Mouse (Mus musculus) heart, adult 8-10 months (tissue): ENCODE measurements at regions not wholly inside any gene's neighbourhood (a gene's known extent, or its start where the extent isn't known, plus 50 kb on each side); places are given as distances from the start of the nearest gene placed in this dataset.
"Not testable (repeated sequence)": the region's sequence is repeated elsewhere in the genome, so short reads cannot be mapped to it uniquely, and the experiment has no call there.

ENCODE experiments used
- DNase-seq: peaks from one replicate; pipeline ENCODE4 v3.0.0; 2022; ENCODE audit warnings: low spot score

- no peak for DNase-seq
Measured at GRCm38 (mm10) chr7:129689464-129689863, 97.8 kb downstream of the Wdr11 start.

GRCm38 (mm10) chr7:129690868-129691267, 99.2 kb downstream of the Wdr11 start:
- DNase-seq = no peak

GRCm38 (mm10) chr7:129691619-129692071, 100.0 kb downstream of the Wdr11 start:
- no peak for DNase-seq

GRCm38 (mm10) chr7:129693635-129694034, 102.0 kb downstream of the Wdr11 start:
- no peak for DNase-seq

GRCm38 (mm10) chr7:129694168-129694567, 102.5 kb downstream of the Wdr11 start:
- DNase-seq = no peak

GRCm38 (mm10) chr7:129699931-129700570, 108.4 kb downstream of the Wdr11 start:
- no peak for DNase-seq

- no peak for DNase-seq
Measured at GRCm38 (mm10) chr7:129727559-129727958, 135.9 kb downstream of the Wdr11 start.

GRCm38 (mm10) chr7:129729709-129730238, 138.1 kb downstream of the Wdr11 start:
- no peak for DNase-seq

GRCm38 (mm10) chr7:129730785-129731352, 139.2 kb downstream of the Wdr11 start:
- DNase-seq = no peak

GRCm38 (mm10) chr7:129742657-129743056, 151.0 kb downstream of the Wdr11 start:
- DNase-seq = no peak

- DNase-seq = no peak
Measured at GRCm38 (mm10) chr7:129743955-129744666, 152.4 kb downstream of the Wdr11 start.

GRCm38 (mm10) chr7:129746639-129747038, 155.0 kb downstream of the Wdr11 start:
- no peak for DNase-seq

GRCm38 (mm10) chr7:129750936-129751335, 159.3 kb downstream of the Wdr11 start:
- no peak for DNase-seq

- DNase-seq = no peak
Measured at GRCm38 (mm10) chr7:129754737-129755136, 163.1 kb downstream of the Wdr11 start.

GRCm38 (mm10) chr7:129756138-129756537, 164.5 kb downstream of the Wdr11 start:
- no peak for DNase-seq

- peak; percentile 14 for DNase-seq
Measured at GRCm38 (mm10) chr7:129759848-129760247, 168.2 kb downstream of the Wdr11 start.

- no peak for DNase-seq
Measured at GRCm38 (mm10) chr7:129760386-129760785, 168.7 kb downstream of the Wdr11 start.

GRCm38 (mm10) chr7:129763754-129764153, 172.1 kb downstream of the Wdr11 start:
- DNase-seq = no peak

- DNase-seq = no peak
Measured at GRCm38 (mm10) chr7:129764456-129764970, 172.8 kb downstream of the Wdr11 start.

GRCm38 (mm10) chr7:129765681-129766080, 174.0 kb downstream of the Wdr11 start:
- no peak for DNase-seq

GRCm38 (mm10) chr7:129766087-129766834, 174.6 kb downstream of the Wdr11 start:
- no peak for DNase-seq

- DNase-seq = not testable (repeated sequence)
Measured at GRCm38 (mm10) chr7:129769673-129770072, 178.0 kb downstream of the Wdr11 start.
